8 mouse cellular contexts compared by ENCODE assay signal in genomic region chr3:69723161-69723560, GRCm38 (mm10). TPM values are rescaled to one million over a fixed set of nuclear protein-coding genes. Genes with fewer than 3 reads are reported as not detected.
DNase-seq lines count a peak whose midpoint lies in the region; ATAC-seq lines count a peak whose summit lies in the region.

No protein-coding gene starts in this region.

- H3K9ac ChIP-seq in kidney, embryonic 16.5 days (replicated peaks; ENCODE audit: low read length), result peak overlapping the region; percentile 61
- H3K9ac ChIP-seq in embryonic facial prominence, embryonic 11.5 days (replicated peaks; ENCODE audit: low read length), result peak overlapping the region; percentile 51
- H3K9ac ChIP-seq in intestine, embryonic 16.5 days (ENCODE audit: low read depth, low read length), result peak overlapping the region; percentile 97; the same call in 1 of the 2 replicates

- no peaks in the 10 kb centered on the region for H3K27me3 ChIP-seq in kidney, embryonic 16.5 days (ENCODE audit: insufficient read depth, low read length)
- no peaks in the 10 kb centered on the region for H3K27me3 ChIP-seq in embryonic facial prominence, embryonic 11.5 days (ENCODE audit: control insufficient read depth, insufficient read depth, low read length)
- no peaks in the 10 kb centered on the region for H3K27me3 ChIP-seq in intestine, embryonic 16.5 days (replicated peaks; ENCODE audit: control insufficient read depth, insufficient read depth, low read length)

- peaks cover 17% of the 10 kb centered on the region for H3K4me1 ChIP-seq in kidney, embryonic 16.5 days (ENCODE audit: insufficient read depth, low read length)
- no peaks in the 10 kb centered on the region for H3K4me1 ChIP-seq in embryonic facial prominence, embryonic 11.5 days (ENCODE audit: control insufficient read depth, insufficient read depth, low read length)
- peaks cover 8% of the 10 kb centered on the region for H3K4me1 ChIP-seq in intestine, embryonic 16.5 days (ENCODE audit: control insufficient read depth, insufficient read depth, low read length)

- WGBS in kidney, embryonic 16.5 days, result 35% methylated on average over 7 of the region's 7 CpGs
- 35% methylated on average over 7 of the region's 7 CpGs for WGBS in embryonic facial prominence, embryonic 11.5 days
- 38% methylated on average over 7 of the region's 7 CpGs for WGBS in intestine, embryonic 16.5 days

- no peak for DNase-seq in kidney, adult 8-10 months
- no peak for DNase-seq in embryonic facial prominence, embryonic 11.5 days (ENCODE audit: low spot score)
- DNase-seq in naive thymus-derived CD4-positive, alpha-beta T cell, adult 2 months (ENCODE audit: low read depth), result peak; percentile 13
- no peak for DNase-seq in layer of hippocampus, adult 9-11 months
- DNase-seq in adrenal gland, adult 8-10 months, result no peak
- no peak for DNase-seq in retina, postnatal 1 day

- H3K36me3 ChIP-seq in kidney, embryonic 16.5 days (ENCODE audit: insufficient read depth, low read length), result no peaks in the 10 kb centered on the region
- H3K36me3 ChIP-seq in embryonic facial prominence, embryonic 11.5 days (replicated peaks; ENCODE audit: control insufficient read depth, insufficient read depth, low read depth, low read length), result no peaks in the 10 kb centered on the region
- no peaks in the 10 kb centered on the region for H3K36me3 ChIP-seq in intestine, embryonic 16.5 days (ENCODE audit: control insufficient read depth, insufficient read depth, low read length)

- H3K4me2 ChIP-seq in kidney, embryonic 16.5 days (replicated peaks; ENCODE audit: low read depth, low read length), result peak overlapping the region; percentile 75
- peak overlapping the region; percentile 61 for H3K4me2 ChIP-seq in embryonic facial prominence, embryonic 11.5 days (ENCODE audit: low read depth, low read length)
- peak overlapping the region; percentile 65 for H3K4me2 ChIP-seq in intestine, embryonic 16.5 days (ENCODE audit: low read depth, low read length)

- H3K27ac ChIP-seq in kidney, embryonic 16.5 days (ENCODE audit: low read length), result no peak overlapping the region
- no peak overlapping the region for H3K27ac ChIP-seq in embryonic facial prominence, embryonic 11.5 days (replicated peaks; ENCODE audit: low read depth, low read length)
- H3K27ac ChIP-seq in intestine, embryonic 16.5 days (ENCODE audit: low read length), result no peak overlapping the region

- H3K9me3 ChIP-seq in kidney, embryonic 16.5 days (ENCODE audit: low read length), result no peaks in the 10 kb centered on the region
- H3K9me3 ChIP-seq in embryonic facial prominence, embryonic 11.5 days (replicated peaks; ENCODE audit: control insufficient read depth, low read length), result no peaks in the 10 kb centered on the region
- H3K9me3 ChIP-seq in intestine, embryonic 16.5 days (ENCODE audit: control insufficient read depth, low read length), result no peaks in the 10 kb centered on the region

- no peak for ATAC-seq in kidney, embryonic 16.5 days (ENCODE audit: low FRiP score, low TSS enrichment)
- no peak for ATAC-seq in embryonic facial prominence, embryonic 11.5 days (replicated peaks; ENCODE audit: insufficient number of reproducible peaks, low FRiP score, low TSS enrichment, low read depth)
- no peak for ATAC-seq in intestine, embryonic 16.5 days

- H3K4me3 ChIP-seq in kidney, embryonic 16.5 days (ENCODE audit: low read length), result peak overlapping the region; percentile 94
- H3K4me3 ChIP-seq in embryonic facial prominence, embryonic 11.5 days (ENCODE audit: low read depth, low read length), result peak overlapping the region; percentile 96
- peak overlapping the region; percentile 96 for H3K4me3 ChIP-seq in intestine, embryonic 16.5 days (ENCODE audit: low read length)

RNA-seq across cellular contexts. Expression of gene Nmd3, which starts 1.4 kb away (rescaled TPM):
- 152 and 153 TPM in 2 replicates for polyA plus RNA-seq in kidney, embryonic 16.5 days (2015; fragmentation: Nextera tagmentation; extraction: Ambion mirVana)
- 152 and 161 TPM in 2 replicates for polyA plus RNA-seq in embryonic facial prominence, embryonic 11.5 days (2014; fragmentation: Nextera tagmentation; extraction: Ambion mirVana)
- 123 and 142 TPM in 2 replicates for polyA plus RNA-seq in intestine, embryonic 16.5 days (2015; fragmentation: Nextera tagmentation; extraction: Ambion mirVana)
- total RNA-seq in adrenal gland, adult 8-10 months (2022), result 10 to 100 TPM; 79.6 to 98.8 (median 84.5) TPM
